Mouse (Mus musculus): ENCODE data around the gene Degs2. TPM values are rescaled to one million over a fixed set of nuclear protein-coding genes. Genes with fewer than 3 reads are reported as not detected.

Gene Degs2
- total RNA-seq, 2 experiments from 2014 or later: 0.38 to 0.85 TPM

DNA sequence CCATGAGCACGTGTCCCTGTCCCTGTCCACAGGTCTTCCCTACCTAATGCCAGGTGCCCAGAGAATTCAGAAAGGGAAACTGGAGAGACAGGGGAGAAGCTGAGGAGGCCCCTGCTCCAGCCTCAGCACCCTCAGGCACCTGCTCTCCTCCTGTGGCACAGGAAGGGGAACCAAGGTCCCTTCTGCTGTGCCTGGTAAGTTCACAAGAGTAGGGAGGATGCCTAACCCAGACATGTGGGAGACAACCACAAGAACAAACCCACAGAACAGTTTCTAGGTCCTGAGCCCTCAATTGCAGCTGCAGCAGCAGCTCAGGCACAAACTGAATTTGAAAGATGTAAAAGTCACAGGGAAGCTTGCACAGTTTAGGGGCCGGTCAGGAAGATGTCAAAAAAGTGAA, 894 bp downstream of the Degs2 start:
- DNase-seq (ENCODE audit: low spot score in 2 of 2): no peak

DNA sequence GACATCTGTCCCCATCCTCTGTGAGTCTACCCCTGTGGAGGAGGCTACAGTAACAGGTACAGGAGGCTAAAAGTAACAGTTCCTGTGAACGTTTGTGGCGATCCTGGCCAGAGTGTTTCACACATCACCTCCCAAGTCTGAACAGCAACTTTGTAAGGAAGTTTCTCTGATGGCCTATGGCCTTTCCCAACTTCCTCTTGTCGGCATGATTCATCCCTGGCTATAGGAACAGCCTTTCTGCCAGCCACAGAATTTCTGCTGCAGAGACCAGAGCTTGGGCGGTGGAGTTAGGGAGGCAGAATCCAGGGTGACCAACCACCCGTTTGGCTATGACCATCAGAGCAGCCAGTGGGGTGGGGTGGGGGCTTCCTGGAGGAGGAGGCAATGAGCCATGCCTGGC, 2.1 kb downstream of the Degs2 start:
- no peak for DNase-seq (ENCODE audit: low spot score in 2 of 2)

DNA sequence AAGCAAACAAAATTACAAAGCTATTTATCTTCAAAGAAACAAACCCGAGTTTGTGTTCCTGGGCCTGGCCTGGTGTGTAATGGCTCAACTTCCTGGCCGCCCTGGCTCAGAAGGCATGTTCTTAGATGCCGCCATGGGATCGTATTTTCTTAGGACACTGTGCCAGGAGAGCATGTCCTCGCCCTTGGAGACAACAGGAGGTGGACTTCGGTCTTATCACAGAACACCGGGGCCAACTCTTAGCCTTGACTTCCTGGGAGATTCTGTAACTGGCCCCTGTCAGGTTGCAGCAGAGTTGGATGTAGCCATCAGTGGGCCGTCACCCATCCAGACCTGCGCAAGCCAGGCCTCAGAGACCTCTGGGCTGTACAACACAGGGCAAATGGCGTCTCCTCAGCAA, 2.5 kb downstream of the Degs2 start:
- DNase-seq (ENCODE audit: low spot score in 2 of 2): no peak

GRCm38 (mm10) chr12:108698697-108699471, 3.2 kb downstream of the Degs2 start:
- peak in 1 of 2 experiments; percentile 10 for DNase-seq (ENCODE audit: low spot score in 2 of 2)

DNA sequence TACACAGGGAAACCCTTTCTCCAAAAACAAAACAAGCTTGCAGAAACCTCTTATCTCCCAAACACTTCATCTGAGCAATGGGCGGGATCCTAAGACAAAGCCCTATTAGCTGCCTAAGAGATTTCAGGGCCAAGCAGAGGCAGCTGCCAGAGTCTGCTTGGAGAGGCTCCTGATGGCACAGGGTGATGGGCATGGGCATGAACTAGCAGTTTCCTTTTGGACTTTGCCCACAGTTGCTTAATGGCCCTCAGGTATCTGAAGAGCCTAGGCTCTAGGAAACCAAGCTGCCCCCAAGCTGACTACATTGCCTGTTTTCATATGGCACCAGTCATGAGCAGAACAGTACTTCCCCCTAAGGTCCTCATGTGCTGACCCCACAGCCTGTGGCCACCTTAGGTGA, 7.9 kb downstream of the Degs2 start:
- no peak for DNase-seq (ENCODE audit: low spot score in 2 of 2)

GRCm38 (mm10) chr12:108693592-108693991, 8.5 kb downstream of the Degs2 start:
- no peak for DNase-seq (ENCODE audit: low spot score in 2 of 2)

DNA sequence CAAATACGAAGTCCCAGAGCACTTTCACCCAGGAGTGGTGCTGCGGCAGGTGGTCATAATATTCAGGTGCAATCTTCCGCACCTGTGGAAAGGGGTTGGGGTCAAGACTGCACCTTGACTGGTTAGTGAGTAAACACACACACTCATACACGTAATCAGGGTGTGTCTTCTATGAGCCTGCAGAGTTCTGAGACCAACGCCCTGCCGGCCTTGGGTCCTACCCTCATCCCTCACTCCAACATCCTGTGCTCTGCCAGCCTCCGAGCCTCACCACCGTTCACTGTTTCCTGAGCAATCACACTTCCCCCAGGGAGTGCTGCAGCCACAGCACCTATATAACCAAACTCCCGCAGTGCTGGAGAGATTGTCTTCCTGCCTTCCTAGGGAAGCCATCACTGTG, 11.6 kb downstream of the Degs2 start:
- DNase-seq (ENCODE audit: low spot score in 2 of 2): no peak

DNA sequence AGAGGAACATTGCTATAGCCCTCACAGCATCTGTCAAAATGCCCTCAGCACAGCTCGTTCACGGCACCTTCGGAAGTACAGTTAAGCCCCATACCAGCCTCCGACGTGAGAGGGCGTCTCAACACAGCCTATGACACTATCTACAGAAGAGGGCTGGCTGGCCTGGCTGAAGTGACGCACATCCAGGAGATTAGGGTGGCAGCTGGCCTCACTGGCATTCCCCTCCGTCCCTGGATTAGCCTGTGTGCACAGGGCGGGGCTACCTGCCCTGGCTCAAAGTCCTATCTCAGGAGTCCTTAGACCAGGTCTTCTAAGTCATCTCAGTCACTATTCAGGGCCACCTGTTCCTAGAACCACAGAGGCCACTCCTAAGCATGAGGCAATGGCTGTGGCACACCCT, 12.9 kb downstream of the Degs2 start:
- no peak for DNase-seq (ENCODE audit: low spot score in 2 of 2)

DNA sequence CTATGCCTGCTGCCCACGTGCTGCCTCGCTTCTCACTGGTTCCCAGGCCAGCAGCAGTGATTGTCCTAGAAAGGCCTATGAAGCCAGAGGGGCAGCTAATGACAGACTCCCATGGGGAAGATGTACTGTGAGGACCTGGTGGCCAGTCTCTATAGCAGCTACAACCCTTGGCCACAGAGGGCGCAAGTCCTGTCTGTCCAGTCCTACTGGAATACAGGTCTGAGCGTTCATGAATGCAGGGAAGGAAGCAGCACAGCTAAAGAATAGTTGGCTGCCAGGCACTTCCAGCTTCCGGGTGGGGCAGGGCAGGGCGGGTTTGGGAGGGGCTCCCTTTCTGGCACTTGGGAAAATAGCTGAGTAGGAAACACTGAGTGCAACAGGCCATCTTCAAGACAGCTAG, 15.2 kb downstream of the Degs2 start:
- DNase-seq (ENCODE audit: low spot score in 2 of 2): no peak

DNA sequence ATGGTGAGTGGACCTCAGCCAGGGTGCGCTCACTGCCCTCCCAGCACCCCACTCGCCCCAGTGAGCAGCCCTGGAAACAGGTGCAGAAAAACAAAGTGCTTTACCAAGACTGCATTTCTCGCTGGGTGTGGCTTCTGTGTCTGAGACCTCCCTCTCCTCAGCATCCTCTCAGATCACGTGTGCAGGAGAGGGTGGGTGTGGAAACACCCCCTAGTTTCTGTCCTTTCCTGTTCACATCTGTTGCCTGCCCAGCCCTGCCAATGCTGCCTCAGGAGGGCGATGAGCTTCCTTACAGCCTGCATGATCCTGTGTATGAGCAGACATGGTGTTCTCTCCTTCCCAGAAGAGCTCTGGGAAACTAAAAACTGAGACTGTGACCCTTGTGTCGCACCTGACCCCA, 15.7 kb downstream of the Degs2 start:
- no peak for DNase-seq (ENCODE audit: low spot score in 2 of 2)

DNA sequence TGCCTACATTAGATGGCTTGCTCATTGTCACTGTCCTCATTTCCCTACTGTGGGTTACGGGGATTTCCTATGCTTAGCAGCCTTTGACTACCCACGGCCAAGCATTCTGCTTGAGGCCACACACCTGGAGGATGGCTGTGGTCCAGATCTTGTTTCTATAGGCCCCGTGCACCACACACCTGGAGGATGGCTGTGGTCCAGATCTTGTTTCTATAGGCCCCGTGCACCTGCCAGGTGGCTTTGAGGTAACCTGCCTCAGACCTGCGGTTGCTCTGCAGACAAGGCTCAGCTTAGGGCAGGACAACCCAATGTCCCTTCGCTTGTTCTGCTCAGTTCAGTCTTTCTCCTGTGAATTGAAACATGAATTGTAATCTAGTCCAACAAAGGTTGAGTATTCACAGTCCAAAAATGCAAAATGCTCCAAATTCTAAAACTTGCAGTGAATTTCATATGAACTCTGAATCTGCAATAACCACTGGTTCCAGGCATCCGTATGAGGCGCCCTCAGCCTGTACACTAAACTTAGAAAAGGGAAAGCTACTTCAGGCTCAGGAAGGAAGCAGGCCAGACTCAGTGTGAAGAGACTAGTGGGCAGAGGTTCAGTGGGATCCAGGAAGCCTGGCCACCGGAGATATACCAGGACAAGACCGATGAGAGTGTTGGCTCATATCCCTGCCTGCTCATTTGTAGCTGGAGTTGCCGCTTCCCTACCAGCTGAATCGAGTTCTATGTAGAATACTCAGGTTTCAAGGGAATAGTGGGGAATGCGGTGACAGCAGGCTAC, 19.7 kb downstream of the Degs2 start:
- no peak for DNase-seq (ENCODE audit: low spot score in 2 of 2)

- no peak for DNase-seq (ENCODE audit: low spot score in 2 of 2)
These were observed 21.3 kb downstream of the Degs2 start for GRCm38 (mm10) chr12:108680861-108681260.

DNA sequence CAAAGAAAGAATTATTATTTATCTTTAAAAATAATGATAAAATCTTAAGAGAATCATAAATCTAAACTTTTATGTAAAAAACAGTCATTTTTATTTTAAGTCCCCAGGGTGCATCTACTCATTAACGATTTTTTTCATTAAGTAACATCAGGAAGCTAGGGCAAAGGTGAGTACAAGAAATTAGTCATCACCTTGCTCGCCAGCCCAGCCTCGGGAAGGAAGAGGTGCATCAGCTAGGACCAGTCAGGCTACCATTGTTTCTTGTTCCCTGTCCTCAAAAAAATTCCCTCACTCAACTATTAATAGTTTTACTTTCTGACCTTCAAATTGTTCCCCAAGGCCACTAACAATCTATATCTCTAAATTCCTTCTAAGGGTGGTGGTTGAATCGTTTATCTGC, 23.7 kb downstream of the Degs2 start:
- no peak for DNase-seq (ENCODE audit: low spot score in 2 of 2)

DNA sequence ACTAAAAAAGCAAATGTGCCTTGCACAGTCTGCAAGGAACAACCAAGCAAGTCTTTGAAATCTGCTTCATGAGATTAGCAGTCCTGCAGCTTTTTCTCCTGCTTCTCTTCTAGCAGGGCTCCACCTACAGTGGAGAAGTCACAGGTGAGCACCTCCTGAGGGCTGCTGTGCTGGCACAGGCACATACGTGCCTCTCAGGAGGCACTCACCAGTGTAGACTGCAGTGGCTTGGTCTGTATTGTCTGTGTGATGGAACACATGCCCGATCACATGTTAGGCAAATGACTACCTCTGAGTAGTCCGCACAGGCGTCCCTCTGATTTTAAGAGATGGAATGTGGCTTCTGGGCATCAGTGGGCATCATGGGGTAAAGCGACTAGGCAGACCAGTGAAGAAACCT, 25.0 kb downstream of the Degs2 start:
- no peak for DNase-seq (ENCODE audit: low spot score in 2 of 2)

DNA sequence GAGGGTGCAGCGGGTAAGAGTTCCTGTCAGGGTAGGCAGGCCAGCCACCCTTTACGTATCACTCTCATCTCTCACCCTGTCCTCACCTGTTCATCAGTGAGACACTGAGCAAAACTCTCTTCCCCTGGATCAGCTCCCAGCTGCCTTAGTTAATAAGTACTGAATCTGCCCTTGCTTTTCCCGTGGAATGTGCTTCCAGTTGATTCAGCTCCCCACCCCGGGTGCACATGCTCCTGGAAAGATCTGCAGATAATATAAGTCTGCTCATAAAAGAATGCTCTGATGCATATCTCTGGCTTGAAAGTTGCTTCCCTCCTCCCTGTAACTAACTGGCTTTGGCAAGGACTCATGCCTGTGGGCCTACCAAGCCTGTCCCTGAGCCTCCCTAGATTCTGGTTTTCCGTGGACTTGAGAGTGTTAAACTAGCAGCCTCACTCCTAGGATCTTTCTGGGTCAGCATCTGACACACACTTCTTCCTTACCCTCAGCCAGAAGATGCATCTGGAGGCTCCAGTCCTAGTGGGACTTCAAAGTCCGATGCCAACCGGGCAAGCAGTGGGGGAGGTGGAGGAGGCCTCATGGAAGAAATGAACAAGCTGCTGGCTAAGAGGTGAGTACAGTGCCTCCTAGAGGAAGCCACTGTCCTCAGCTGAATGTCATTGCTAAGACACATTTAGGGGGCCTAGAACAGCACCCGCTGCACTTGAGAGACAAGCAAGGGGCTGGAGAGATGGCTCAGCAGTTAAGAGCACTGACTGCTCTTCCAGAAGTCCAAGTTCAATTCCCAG, 26.3 kb downstream of the Degs2 start:
- DNase-seq (ENCODE audit: low spot score in 2 of 2): no peak

GRCm38 (mm10) chr12:108674916-108675315, 27.2 kb downstream of the Degs2 start:
- DNase-seq (ENCODE audit: low spot score in 2 of 2): no peak

DNA sequence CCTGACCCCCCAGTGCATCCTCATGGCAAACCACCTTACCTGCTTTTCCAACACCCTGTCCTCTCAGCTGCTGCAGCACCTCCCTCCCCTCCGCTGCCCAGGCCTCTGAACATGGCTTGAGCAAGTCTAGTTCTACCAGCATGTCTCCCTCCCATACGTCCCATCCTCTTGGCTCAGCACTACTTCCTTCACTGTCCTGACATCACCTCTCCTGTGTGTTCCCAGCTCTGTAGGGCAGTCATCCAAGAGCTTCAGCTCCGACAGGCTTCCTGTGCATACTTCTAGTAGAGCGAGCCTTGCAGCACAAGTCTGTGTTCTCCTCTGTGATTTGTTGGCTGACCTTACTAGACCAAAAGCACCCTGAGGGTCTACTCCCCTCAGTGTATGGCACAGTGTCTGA, 27.6 kb downstream of the Degs2 start:
- DNase-seq (ENCODE audit: low spot score in 2 of 2): no peak

DNA sequence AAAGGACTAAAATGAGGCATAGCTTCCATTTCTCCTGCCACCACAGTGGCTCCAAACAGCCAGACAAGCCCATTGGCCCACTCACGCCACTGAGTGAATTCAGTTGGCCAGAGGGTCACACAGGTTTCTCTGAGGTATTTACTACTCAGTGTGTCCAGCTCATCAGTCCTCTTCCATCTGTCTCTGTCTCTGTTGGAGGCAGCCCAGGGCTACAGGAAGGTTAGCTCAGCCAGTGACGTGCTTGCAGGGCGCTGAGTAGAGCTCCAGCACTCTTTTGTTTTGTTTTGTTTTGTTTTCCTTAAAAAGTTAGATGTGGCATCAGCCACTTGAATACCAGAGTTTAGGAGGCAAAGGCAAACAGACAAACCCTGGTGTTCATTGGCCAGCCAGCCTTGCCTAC, 28.6 kb downstream of the Degs2 start:
- no peak for DNase-seq (ENCODE audit: low spot score in 2 of 2)

GRCm38 (mm10) chr12:108672908-108673307, 29.2 kb downstream of the Degs2 start:
- DNase-seq (ENCODE audit: low spot score in 2 of 2): no peak

DNA sequence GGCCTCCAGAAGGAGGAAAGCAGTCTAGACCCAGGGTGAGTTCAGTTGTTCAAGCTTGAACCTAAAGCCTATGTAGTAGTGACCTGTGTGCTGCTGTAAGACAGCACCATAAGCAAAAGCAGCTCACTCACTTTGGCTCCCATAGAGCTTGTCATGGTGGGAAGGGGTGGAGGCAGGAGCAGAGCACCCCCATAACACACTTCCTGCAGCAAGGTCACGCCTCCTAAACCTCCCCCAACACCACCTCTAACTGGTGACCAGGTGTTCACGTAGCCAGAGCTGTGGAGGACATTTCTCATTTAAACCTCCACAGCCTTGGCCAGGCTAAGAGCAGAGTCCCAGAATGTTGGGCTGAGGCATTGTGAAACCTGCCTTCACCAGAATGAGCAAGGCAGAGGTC, 30.6 kb downstream of the Degs2 start:
- no peak for DNase-seq (ENCODE audit: low spot score in 2 of 2)

DNA sequence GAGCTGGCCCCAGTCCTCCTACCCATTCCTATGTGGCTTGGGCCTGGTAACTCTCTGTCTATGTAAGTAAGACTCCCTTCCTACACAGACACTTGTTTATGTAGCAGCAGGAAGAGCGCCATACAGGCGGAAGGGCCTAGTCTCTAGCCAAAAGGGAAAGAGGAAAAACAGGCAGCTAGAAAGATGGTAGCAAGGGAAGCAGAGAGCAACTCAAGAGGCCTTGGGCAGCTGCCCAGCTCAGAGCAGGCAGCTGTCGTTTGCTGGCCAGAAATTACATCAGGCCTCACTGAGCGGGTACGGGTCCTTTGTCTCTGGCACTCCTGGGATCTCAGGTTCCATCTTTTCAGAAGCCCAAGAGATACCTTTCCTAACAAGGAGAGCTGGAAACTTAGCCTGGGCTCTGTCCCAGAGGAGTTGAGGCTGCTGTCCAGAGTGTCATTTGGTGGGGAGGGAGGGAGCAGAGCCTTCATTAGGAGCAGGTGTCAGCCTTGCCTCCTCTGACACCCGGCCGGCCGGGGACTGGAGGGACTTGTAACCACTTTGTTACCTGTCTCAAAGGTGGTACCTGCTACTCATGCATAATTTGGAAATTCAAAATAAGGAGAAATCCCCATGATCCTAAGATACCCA, 33.4 kb downstream of the Degs2 start:
- no peak for DNase-seq (ENCODE audit: low spot score in 2 of 2)

GRCm38 (mm10) chr12:108657350-108657749, 44.8 kb downstream of the Degs2 start:
- peak; percentile 43 to 53 for DNase-seq (ENCODE audit: low spot score in 2 of 2)

All from layer of hippocampus, postnatal 10 days (tissue).